Comparison of ENCODE assay signal across 19 mouse cellular contexts in genomic region chr11:5858723-5859122, GRCm38 (mm10). TPM values are rescaled to one million over a fixed set of nuclear protein-coding genes. Genes with fewer than 3 reads are reported as not detected.
DNase-seq lines count a peak whose midpoint lies in the region; ATAC-seq and TF ChIP-seq lines count a peak whose summit lies in the region.
"Had no signal": no experiment of that assay in that cellular context is flagged by ENCODE, and none has a peak within 500 bp of the region (broad histone marks: within the 10 kb centered on the region; RNA-seq: fewer than 3 reads in every experiment).

No protein-coding gene starts in this region.

- DNase-seq in heart, postnatal 0 days (ENCODE audit: low spot score) = no peak
- no peak for DNase-seq in liver, postnatal 0 days
- DNase-seq in liver, embryonic 11.5 days (ENCODE audit: low spot score) = no peak
- no peak for DNase-seq in cerebellum, adult 11-12 months
- DNase-seq: cerebellum, adult 8-10 months; embryo, embryonic 11 days; gastrocnemius, postnatal 36 days; layer of hippocampus, adult 9-11 months; left cerebral cortex, postnatal 4 days; lung, adult 18-20 months; right cerebral cortex, adult 18-20 months; thymus, adult 2 months had no signal

- 70% methylated on average over 1 of the region's 1 CpGs for WGBS in heart, postnatal 0 days
- 74% methylated on average over 1 of the region's 1 CpGs for WGBS in heart, embryonic 12.5 days
- WGBS in liver, postnatal 0 days (ENCODE audit: insufficient replicate concordance) = 58% methylated on average over 1 of the region's 1 CpGs
- WGBS in liver, embryonic 11.5 days = 76% methylated on average over 1 of the region's 1 CpGs
- 69% methylated on average over 1 of the region's 1 CpGs for WGBS in bone marrow, adult 2 months

- no peak for TF ChIP-seq EP300 in heart, postnatal 0 days (IDR thresholded peaks at IDR 0.05; ENCODE audit: low read depth)
- TF ChIP-seq EP300 in liver, postnatal 0 days (IDR thresholded peaks at IDR 0.05; ENCODE audit: low read depth) = no peak

- ATAC-seq in heart, postnatal 0 days (ENCODE audit: insufficient read depth, low read depth) = no peak
- ATAC-seq in heart, embryonic 12.5 days (ENCODE audit: insufficient number of reproducible peaks, low FRiP score) = no peak
- no peak for ATAC-seq in liver, postnatal 0 days
- no peak for ATAC-seq in liver, embryonic 11.5 days (replicated peaks; ENCODE audit: low FRiP score)
- no peak for ATAC-seq in activated CD4-positive, CD25-positive, alpha-beta regulatory T cell, adult 4 months

- no peak overlapping the region for H3K4me3 ChIP-seq in heart, postnatal 0 days (ENCODE audit: low read depth, low read length)
- H3K4me3 ChIP-seq in heart, embryonic 12.5 days = no peak overlapping the region
- H3K4me3 ChIP-seq in liver, postnatal 0 days (ENCODE audit: low read depth, low read length) = no peak overlapping the region
- H3K4me3 ChIP-seq in liver, embryonic 11.5 days (ENCODE audit: low read depth, low read length) = no peak overlapping the region
- H3K4me3 ChIP-seq in E14TG2a.4 (replicated peaks; ENCODE audit: low read length) = no peak overlapping the region
- H3K4me3 ChIP-seq in bone marrow, adult 2 months (replicated peaks; ENCODE audit: control insufficient read depth, low read depth, low read length) = no peak overlapping the region
- H3K4me3 ChIP-seq: kidney, embryonic 15.5 days had no signal

- H3K4me1 ChIP-seq in heart, postnatal 0 days (ENCODE audit: control insufficient read depth, insufficient read depth) = 0 out of 2 replicates have a peak, but pooled peaks cover 15% of the 10 kb centered on the region
- H3K4me1 ChIP-seq in heart, embryonic 12.5 days (replicated peaks) = peaks cover 40% of the 10 kb centered on the region
- H3K4me1 ChIP-seq in liver, postnatal 0 days (ENCODE audit: insufficient read depth) = peaks cover 8% of the 10 kb centered on the region
- H3K4me1 ChIP-seq in liver, embryonic 11.5 days (replicated peaks; ENCODE audit: control insufficient read depth, insufficient read depth, low read length) = peaks cover 7% of the 10 kb centered on the region; the same call in 1 of the 2 replicates
- peaks cover 57% of the 10 kb centered on the region for H3K4me1 ChIP-seq in E14TG2a.4 (replicated peaks; ENCODE audit: low read depth, low read length)
- no peaks in the 10 kb centered on the region for H3K4me1 ChIP-seq in bone marrow, adult 2 months (ENCODE audit: control insufficient read depth, insufficient read depth, low read length)

- no peak overlapping the region for H3K27ac ChIP-seq in heart, postnatal 0 days (ENCODE audit: low read depth)
- no peak overlapping the region for H3K27ac ChIP-seq in heart, embryonic 12.5 days (ENCODE audit: poor library complexity, severe bottlenecking)
- H3K27ac ChIP-seq in liver, postnatal 0 days (ENCODE audit: low read depth) = no peak overlapping the region
- no peak overlapping the region for H3K27ac ChIP-seq in liver, embryonic 11.5 days (ENCODE audit: low read depth, low read length)
- H3K27ac ChIP-seq in bone marrow, adult 2 months (ENCODE audit: control insufficient read depth, insufficient read depth, low read depth, low read length, poor library complexity) = no peak overlapping the region
- H3K27ac ChIP-seq: hindbrain, embryonic 14.5 days; kidney, embryonic 15.5 days had no signal

- TF ChIP-seq POLR2A in bone marrow, adult 2 months (IDR thresholded peaks at IDR 0.05; ENCODE audit: borderline replicate concordance, control insufficient read depth, low read depth, low read length) = no peak

- no peaks in the 10 kb centered on the region for H3K9me3 ChIP-seq in heart, postnatal 0 days (replicated peaks; ENCODE audit: control insufficient read depth, low read length)
- peaks cover 4% of the 10 kb centered on the region; the same call in 1 of the 2 replicates for H3K9me3 ChIP-seq in heart, embryonic 12.5 days (replicated peaks)
- H3K9me3 ChIP-seq in liver, postnatal 0 days (ENCODE audit: low read length) = no peaks in the 10 kb centered on the region
- peaks cover 3% of the 10 kb centered on the region; the same call in 1 of the 2 replicates for H3K9me3 ChIP-seq in liver, embryonic 11.5 days (ENCODE audit: control insufficient read depth, low read length)
- H3K9me3 ChIP-seq in E14TG2a.4 (ENCODE audit: low read length) = no peaks in the 10 kb centered on the region
- H3K9me3 ChIP-seq: kidney, embryonic 15.5 days had no signal

- H3K27me3 ChIP-seq in heart, postnatal 0 days (ENCODE audit: control insufficient read depth, insufficient read depth, low read length) = 0 out of 2 replicates have a peak, but pooled peaks cover 9% of the 10 kb centered on the region
- peaks cover 5% of the 10 kb centered on the region; the same call in 1 of the 2 replicates for H3K27me3 ChIP-seq in heart, embryonic 12.5 days (replicated peaks)
- H3K27me3 ChIP-seq in liver, postnatal 0 days (ENCODE audit: insufficient read depth, low read length) = peaks cover 18% of the 10 kb centered on the region
- H3K27me3 ChIP-seq in liver, embryonic 11.5 days (replicated peaks; ENCODE audit: control insufficient read depth, insufficient read depth, low read length) = peaks cover 31% of the 10 kb centered on the region
- peaks cover 47% of the 10 kb centered on the region for H3K27me3 ChIP-seq in E14TG2a.4 (ENCODE audit: insufficient read depth, low read length)

- H3K9ac ChIP-seq in heart, postnatal 0 days (replicated peaks; ENCODE audit: low read depth, low read length) = no peak overlapping the region
- no peak overlapping the region for H3K9ac ChIP-seq in heart, embryonic 12.5 days
- H3K9ac ChIP-seq in liver, postnatal 0 days (replicated peaks) = no peak overlapping the region
- no peak overlapping the region for H3K9ac ChIP-seq in liver, embryonic 11.5 days (ENCODE audit: low read depth, low read length)
- H3K9ac ChIP-seq: hindbrain, embryonic 14.5 days; kidney, embryonic 15.5 days had no signal

- peak; percentile 13; the same call in 1 of the 2 replicates for TF ChIP-seq CTCF in heart, postnatal 0 days (IDR thresholded peaks at IDR 0.05; ENCODE audit: low read depth)
- peak; percentile 52 for TF ChIP-seq CTCF in liver, postnatal 0 days (IDR thresholded peaks at IDR 0.05; ENCODE audit: low read depth)
- TF ChIP-seq CTCF in E14TG2a.4 (conservative IDR thresholded peaks at IDR 0.05; ENCODE audit: low read length) = peak; percentile 90
- peak; percentile 34; the same call in 1 of the 2 replicates for TF ChIP-seq CTCF in bone marrow, adult 2 months (IDR thresholded peaks at IDR 0.05; ENCODE audit: control insufficient read depth, insufficient read depth, low read length)

- no peak overlapping the region for H3K4me2 ChIP-seq in heart, postnatal 0 days (ENCODE audit: low read depth, low read length)
- no peak overlapping the region for H3K4me2 ChIP-seq in heart, embryonic 12.5 days
- H3K4me2 ChIP-seq in liver, postnatal 0 days (ENCODE audit: low read depth, low read length) = no peak overlapping the region
- no peak overlapping the region for H3K4me2 ChIP-seq in liver, embryonic 11.5 days
- H3K4me2 ChIP-seq: hindbrain, embryonic 14.5 days; kidney, embryonic 15.5 days had no signal

- H3K36me3 ChIP-seq in heart, postnatal 0 days (replicated peaks; ENCODE audit: control insufficient read depth, insufficient read depth, low read length) = no peaks in the 10 kb centered on the region
- no peaks in the 10 kb centered on the region for H3K36me3 ChIP-seq in heart, embryonic 12.5 days
- H3K36me3 ChIP-seq in liver, postnatal 0 days (replicated peaks; ENCODE audit: insufficient read depth, low read length) = no peaks in the 10 kb centered on the region
- no peaks in the 10 kb centered on the region for H3K36me3 ChIP-seq in liver, embryonic 11.5 days (ENCODE audit: control insufficient read depth, insufficient read depth, low read length)
- no peaks in the 10 kb centered on the region; the same call in 1 of the 2 replicates for H3K36me3 ChIP-seq in E14TG2a.4 (ENCODE audit: insufficient read depth, low read length)
- H3K36me3 ChIP-seq: kidney, embryonic 15.5 days had no signal

RNA-seq across cellular contexts. Expression of gene Aebp1, which starts 3.0 kb away (rescaled TPM):
- 14.2 and 23.5 TPM in 2 replicates for total RNA-seq in heart, postnatal 0 days (2014; rRNA removed; ENCODE audit: low replicate concordance)
- 17.5 and 19.4 TPM in 2 replicates for polyA plus RNA-seq in heart, postnatal 0 days (2015; fragmentation: Nextera tagmentation; extraction: Ambion mirVana)
- polyA plus RNA-seq in heart, embryonic 12.5 days (2016; fragmentation: Nextera tagmentation; extraction: Ambion mirVana) = 31.8 and 34.7 TPM in 2 replicates
- 2.9 and 3.1 TPM in 2 replicates for polyA plus RNA-seq in liver, postnatal 0 days (2015; fragmentation: Nextera tagmentation; extraction: Ambion mirVana)
- 11.3 TPM in 2 replicates for polyA plus RNA-seq in liver, embryonic 11.5 days (2014; fragmentation: Nextera tagmentation; extraction: Ambion mirVana)
- polyA plus RNA-seq in bone marrow, adult 2 months (2011; ENCODE audit: insufficient read depth, insufficient read length, low replicate concordance, missing spikeins) = 0.84 and 2.3 TPM in 2 replicates
- under 1 TPM in 1 of 2 experiments, not detected in 1; 0.56 TPM for polyA plus RNA-seq in activated CD4-positive, CD25-positive, alpha-beta regulatory T cell, adult 4 months (2017; shearing (Covaris generic))
- total RNA-seq: megakaryocyte-erythroid progenitor cell, adult 5-6 weeks had no signal

RNA-seq across cellular contexts. Expression of gene Pold2, which starts 19.4 kb away (rescaled TPM):
- total RNA-seq in heart, postnatal 0 days (2014; rRNA removed; ENCODE audit: low replicate concordance) = 23.9 and 58.7 TPM in 2 replicates
- polyA plus RNA-seq in heart, postnatal 0 days (2015; fragmentation: Nextera tagmentation; extraction: Ambion mirVana) = 54.6 and 60.0 TPM in 2 replicates
- 102 and 106 TPM in 2 replicates for polyA plus RNA-seq in heart, embryonic 12.5 days (2016; fragmentation: Nextera tagmentation; extraction: Ambion mirVana)
- polyA plus RNA-seq in liver, postnatal 0 days (2015; fragmentation: Nextera tagmentation; extraction: Ambion mirVana) = 24.0 and 27.0 TPM in 2 replicates
- polyA plus RNA-seq in liver, embryonic 11.5 days (2014; fragmentation: Nextera tagmentation; extraction: Ambion mirVana) = 151 and 158 TPM in 2 replicates
- 13.9 and 19.9 TPM in 2 replicates for polyA plus RNA-seq in bone marrow, adult 2 months (2011; ENCODE audit: insufficient read depth, insufficient read length, low replicate concordance, missing spikeins)
- polyA plus RNA-seq in activated CD4-positive, CD25-positive, alpha-beta regulatory T cell, adult 4 months (2017; shearing (Covaris generic)) = 10 to 100 TPM; 20.6 to 26.9 TPM

RNA-seq across cellular contexts. Expression of gene Polm, which starts 20.9 kb away (rescaled TPM):
- total RNA-seq in heart, postnatal 0 days (2014; rRNA removed; ENCODE audit: low replicate concordance) = 1.7 and 4.4 TPM in 2 replicates
- 3.3 and 3.7 TPM in 2 replicates for polyA plus RNA-seq in heart, postnatal 0 days (2015; fragmentation: Nextera tagmentation; extraction: Ambion mirVana)
- 8.4 and 9.0 TPM in 2 replicates for polyA plus RNA-seq in heart, embryonic 12.5 days (2016; fragmentation: Nextera tagmentation; extraction: Ambion mirVana)
- polyA plus RNA-seq in liver, postnatal 0 days (2015; fragmentation: Nextera tagmentation; extraction: Ambion mirVana) = 2.1 and 2.3 TPM in 2 replicates
- polyA plus RNA-seq in liver, embryonic 11.5 days (2014; fragmentation: Nextera tagmentation; extraction: Ambion mirVana) = 6.0 and 6.2 TPM in 2 replicates
- 16.8 and 42.5 TPM in 2 replicates for polyA plus RNA-seq in bone marrow, adult 2 months (2011; ENCODE audit: insufficient read depth, insufficient read length, low replicate concordance, missing spikeins)
- polyA plus RNA-seq in activated CD4-positive, CD25-positive, alpha-beta regulatory T cell, adult 4 months (2017; shearing (Covaris generic)) = 10 to 100 TPM; 20.6 to 22.5 TPM

RNA-seq across cellular contexts. Expression of gene Myl7, which starts 39.9 kb away (rescaled TPM):
- total RNA-seq in heart, postnatal 0 days (2014; rRNA removed; ENCODE audit: low replicate concordance) = 1,536 and 2,717 TPM in 2 replicates
- 5,015 and 6,387 TPM in 2 replicates for polyA plus RNA-seq in heart, postnatal 0 days (2015; fragmentation: Nextera tagmentation; extraction: Ambion mirVana)
- 5,530 and 5,941 TPM in 2 replicates for polyA plus RNA-seq in heart, embryonic 12.5 days (2016; fragmentation: Nextera tagmentation; extraction: Ambion mirVana)
- 2.4 and 2.6 TPM in 2 replicates for polyA plus RNA-seq in liver, postnatal 0 days (2015; fragmentation: Nextera tagmentation; extraction: Ambion mirVana)
- 73.1 and 156 TPM in 2 replicates for polyA plus RNA-seq in liver, embryonic 11.5 days (2014; fragmentation: Nextera tagmentation; extraction: Ambion mirVana)
- not detected in 2 replicates for polyA plus RNA-seq in bone marrow, adult 2 months (2011; ENCODE audit: insufficient read depth, insufficient read length, low replicate concordance, missing spikeins)
- polyA plus RNA-seq in activated CD4-positive, CD25-positive, alpha-beta regulatory T cell, adult 4 months (2017; shearing (Covaris generic)) = not detected
- total RNA-seq: gastrocnemius, postnatal 36 days; left cerebral cortex, postnatal 4 days; megakaryocyte-erythroid progenitor cell, adult 5-6 weeks had no signal
- polyA plus RNA-seq: hindbrain, embryonic 14.5 days had no signal

RNA-seq across cellular contexts. Expression of gene Pgam2, which starts 55.2 kb away (rescaled TPM):
- total RNA-seq in heart, postnatal 0 days (2014; rRNA removed; ENCODE audit: low replicate concordance) = 734 and 862 TPM in 2 replicates
- 1,513 and 1,614 TPM in 2 replicates for polyA plus RNA-seq in heart, postnatal 0 days (2015; fragmentation: Nextera tagmentation; extraction: Ambion mirVana)
- polyA plus RNA-seq in heart, embryonic 12.5 days (2016; fragmentation: Nextera tagmentation; extraction: Ambion mirVana) = 738 and 761 TPM in 2 replicates
- 1.1 and 16.6 TPM in 2 replicates for polyA plus RNA-seq in liver, postnatal 0 days (2015; fragmentation: Nextera tagmentation; extraction: Ambion mirVana)
- polyA plus RNA-seq in liver, embryonic 11.5 days (2014; fragmentation: Nextera tagmentation; extraction: Ambion mirVana) = 6.0 and 12.1 TPM in 2 replicates
- 3.9 and 8.6 TPM in 2 replicates for polyA plus RNA-seq in bone marrow, adult 2 months (2011; ENCODE audit: insufficient read depth, insufficient read length, low replicate concordance, missing spikeins)
- polyA plus RNA-seq in activated CD4-positive, CD25-positive, alpha-beta regulatory T cell, adult 4 months (2017; shearing (Covaris generic)) = 1 to 10 TPM; 1.3 to 1.5 TPM

Comparison
In these comparisons a context has a peak if more than half of its experiments do, and no peak if none do; other contexts are left out.
1. CTCF ChIP-seq: peak in every context shown above with its lines; median percentile 90 in E14TG2a.4; 52 in liver, postnatal 0 days; 34 in bone marrow, adult 2 months; 13 in heart, postnatal 0 days.